Comparison of ENCODE assay signal across 25 mouse cellular contexts in genomic region chr1:80626800-80627199, GRCm38 (mm10).
"Had no signal": no experiment of that assay in that cellular context is flagged by ENCODE, and none has a peak within 500 bp of the region (broad histone marks: within the 10 kb centered on the region; RNA-seq: fewer than 3 reads in every experiment).

No protein-coding gene starts in this region.

- H3K4me3 ChIP-seq: heart, adult 2 months; heart, embryonic 13.5 days; heart, embryonic 15.5 days; hindbrain, embryonic 13.5 days; hindbrain, embryonic 15.5 days; kidney, embryonic 15.5 days; limb, embryonic 13.5 days; limb, embryonic 15.5 days; liver, embryonic 12.5 days had no signal

- H3K27ac ChIP-seq: heart, adult 2 months; heart, embryonic 13.5 days; heart, embryonic 15.5 days; hindbrain, embryonic 13.5 days; hindbrain, embryonic 15.5 days; hindbrain, postnatal 0 days; kidney, embryonic 15.5 days; kidney, postnatal 0 days; limb, embryonic 13.5 days; limb, embryonic 15.5 days; liver, embryonic 12.5 days had no signal

- H3K36me3 ChIP-seq: heart, embryonic 13.5 days; heart, embryonic 15.5 days; hindbrain, embryonic 13.5 days; hindbrain, embryonic 15.5 days; kidney, embryonic 15.5 days; limb, embryonic 13.5 days; limb, embryonic 15.5 days; liver, embryonic 12.5 days had no signal

- ATAC-seq: hindbrain, postnatal 0 days; intestine, embryonic 16.5 days; liver, embryonic 12.5 days had no signal

- DNase-seq: gastrocnemius, postnatal 10 days; gastrocnemius, postnatal 25 days; heart, adult 11 months; heart, adult 2 months; heart, postnatal 14 days; heart, postnatal 36 days; kidney, adult 11 months; kidney, adult 2 months; kidney, adult 9 months; kidney, postnatal 14 days; kidney, postnatal 36 days; layer of hippocampus, adult 9-11 months; layer of hippocampus, postnatal 36 days; left cerebral cortex, postnatal 4 days had no signal
